Mouse (Mus musculus): ENCODE measurements around the gene Itga5.

Gene Itga5

GRCm38 (mm10) chr15:103339166-103339960 is 27.2 kb downstream of the Itga5 start:
- DNase-seq, result peak; percentile 30

DNA sequence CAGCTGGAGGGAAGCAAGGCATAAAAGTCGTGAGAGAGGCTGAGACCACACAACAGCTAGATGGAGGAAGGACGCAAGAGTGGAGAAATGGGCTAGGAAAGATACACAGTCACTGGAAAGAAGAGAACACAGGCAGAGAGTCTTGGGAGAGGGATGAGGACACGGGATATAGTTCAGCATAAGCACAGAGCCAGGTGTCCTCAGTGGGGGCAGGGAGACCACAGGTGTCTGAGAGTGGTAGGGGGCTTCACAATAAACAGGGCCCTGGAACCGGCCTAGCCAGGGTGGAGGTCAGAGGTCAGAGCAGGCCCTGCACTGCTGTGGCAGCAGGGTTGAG is 27.8 kb downstream of the Itga5 start:
- no peak for DNase-seq

DNA sequence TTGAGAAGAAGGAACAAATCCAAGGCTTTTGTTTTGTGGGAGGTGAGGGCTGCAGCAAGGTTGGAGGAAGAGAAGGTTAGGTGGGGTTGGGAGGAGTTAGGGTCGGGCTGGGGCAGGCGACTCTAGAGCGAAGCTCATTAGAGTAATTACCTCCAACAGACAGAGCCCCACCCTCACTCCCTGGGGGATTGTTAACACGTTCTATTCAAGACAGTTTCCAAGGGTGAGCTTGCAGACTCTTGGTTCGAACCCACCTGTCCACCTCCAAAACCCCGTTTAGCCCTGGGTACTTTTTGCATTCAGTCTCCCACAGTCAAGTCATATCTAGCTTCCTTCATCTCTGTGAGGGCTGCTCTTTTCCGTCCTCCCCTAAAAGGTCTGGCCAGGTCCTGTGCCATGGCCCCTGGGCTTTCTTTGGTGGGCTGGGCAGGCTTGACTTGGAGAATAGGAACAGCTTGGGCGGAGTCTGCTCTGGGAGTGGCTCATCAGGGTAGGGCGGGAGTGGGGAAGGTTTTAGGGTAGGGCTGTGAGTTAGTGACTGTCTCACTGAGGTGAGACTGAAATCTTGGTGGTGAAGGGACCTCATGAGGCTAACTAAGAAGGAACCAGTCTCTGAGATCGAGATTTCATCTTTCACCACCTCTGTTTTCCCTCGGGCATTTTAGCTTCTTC is 29.4 kb downstream of the Itga5 start:
- peak; percentile 1 for DNase-seq

GRCm38 (mm10) chr15:103335488-103336235 is 30.9 kb downstream of the Itga5 start:
- DNase-seq, result no peak

DNA sequence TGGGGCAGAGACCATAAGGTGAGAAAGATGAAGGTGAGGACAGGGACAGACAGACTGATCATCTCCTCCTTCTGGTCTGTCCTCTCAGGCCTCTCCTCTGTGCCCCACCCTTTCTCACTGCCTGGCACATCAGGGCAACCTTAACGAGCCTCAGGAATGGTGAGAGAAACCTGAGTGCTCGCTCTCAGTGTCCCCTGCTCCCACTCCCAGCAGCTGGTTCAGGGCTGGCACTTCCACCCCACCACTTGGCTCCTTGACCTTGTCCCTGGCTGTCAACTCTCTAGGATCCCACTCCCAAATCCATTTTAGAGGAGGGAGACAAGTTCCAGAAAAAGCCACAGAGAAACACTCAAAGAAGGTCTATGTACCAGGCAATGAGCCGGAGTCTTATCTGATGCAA is 31.5 kb downstream of the Itga5 start:
- DNase-seq, result no peak

DNA sequence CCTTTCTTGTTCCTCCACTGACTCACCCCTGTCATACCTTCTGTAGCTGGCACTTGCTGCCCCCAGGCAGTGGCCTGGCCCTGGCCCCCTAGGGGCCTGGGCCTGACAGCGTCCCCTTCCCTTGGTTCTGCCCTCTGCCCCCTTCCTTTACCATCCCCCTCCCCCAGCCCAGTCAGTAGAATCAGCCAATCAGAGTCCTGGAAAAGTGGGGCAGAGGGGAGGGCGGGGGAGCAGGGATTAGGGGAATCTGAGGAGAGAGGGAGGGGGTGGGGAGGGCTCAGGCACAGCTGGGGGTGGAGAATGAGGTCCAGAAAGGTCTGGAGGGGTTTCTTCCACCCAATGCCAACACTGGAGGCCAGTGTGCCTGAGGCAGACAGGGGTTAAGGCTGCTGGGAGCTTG is 32.4 kb downstream of the Itga5 start:
- no peak for DNase-seq

DNA sequence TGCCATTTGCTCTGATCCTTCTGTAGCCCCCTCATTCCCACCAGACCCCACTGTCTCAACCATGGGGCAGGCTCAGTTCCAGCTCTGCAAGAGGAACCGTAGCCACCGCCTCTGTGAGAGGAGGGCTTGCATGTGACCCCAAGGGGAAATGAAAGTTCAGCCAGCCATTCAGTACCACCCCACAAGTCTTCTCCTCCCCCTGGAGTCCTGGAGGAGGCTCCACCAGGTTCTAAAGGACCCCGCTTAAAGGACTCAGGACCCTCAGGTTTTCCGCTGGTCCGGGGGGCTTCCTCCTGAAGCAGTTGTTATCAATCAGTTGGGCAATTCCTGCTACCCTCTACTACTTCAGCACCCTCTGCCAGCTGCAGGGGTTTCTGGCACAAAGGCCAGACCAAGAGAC is 32.8 kb downstream of the Itga5 start:
- no peak for DNase-seq

- no peak for DNase-seq
Observed at GRCm38 (mm10) chr15:103333081-103333615, 33.4 kb downstream of the Itga5 start.

GRCm38 (mm10) chr15:103323455-103324247 is 42.9 kb downstream of the Itga5 start:
- peak; percentile 88 for DNase-seq

DNA sequence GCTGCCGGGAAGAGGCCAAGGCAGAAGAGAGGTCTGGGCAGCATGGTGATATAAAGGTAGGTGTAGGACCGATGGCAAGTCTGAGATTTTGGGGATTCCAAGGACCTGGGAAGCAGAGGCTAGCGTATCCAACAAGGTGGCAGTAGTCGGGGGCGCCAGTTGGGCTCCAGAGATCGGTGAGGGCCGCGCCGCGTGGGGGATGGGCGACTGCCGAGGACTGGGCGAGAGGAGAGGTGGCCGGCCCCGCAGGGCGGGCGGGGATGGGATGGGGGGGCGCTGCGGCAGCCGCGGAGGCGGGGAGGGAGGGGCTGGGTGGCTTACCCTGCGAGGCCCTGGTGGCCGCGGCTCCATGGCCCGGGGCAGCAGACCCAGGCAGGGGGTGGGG is 43.5 kb downstream of the Itga5 start:
- peak; percentile 76 for DNase-seq

- no peak for DNase-seq
Observed at GRCm38 (mm10) chr15:103322396-103322795, 44.2 kb downstream of the Itga5 start.

DNA sequence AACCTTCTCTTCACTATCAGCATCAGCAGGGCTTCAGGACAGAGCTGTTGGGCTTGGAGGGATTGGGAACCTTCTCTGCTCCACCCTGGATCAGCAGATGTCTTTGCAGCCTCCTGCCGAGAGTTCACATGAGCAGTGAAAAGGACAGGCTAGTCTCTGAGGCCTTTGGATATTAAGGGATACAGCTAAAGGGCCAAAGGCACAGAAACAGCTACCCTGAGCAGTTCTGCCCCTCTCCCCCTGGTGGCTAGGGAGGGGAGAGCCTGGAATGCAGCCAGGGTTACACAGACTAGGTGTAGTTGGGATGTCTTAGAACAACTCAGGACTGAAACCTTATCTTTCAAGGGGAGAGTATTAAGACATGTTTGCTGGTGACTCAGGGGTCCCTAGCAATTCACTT is 45.5 kb downstream of the Itga5 start:
- DNase-seq, result no peak

DNA sequence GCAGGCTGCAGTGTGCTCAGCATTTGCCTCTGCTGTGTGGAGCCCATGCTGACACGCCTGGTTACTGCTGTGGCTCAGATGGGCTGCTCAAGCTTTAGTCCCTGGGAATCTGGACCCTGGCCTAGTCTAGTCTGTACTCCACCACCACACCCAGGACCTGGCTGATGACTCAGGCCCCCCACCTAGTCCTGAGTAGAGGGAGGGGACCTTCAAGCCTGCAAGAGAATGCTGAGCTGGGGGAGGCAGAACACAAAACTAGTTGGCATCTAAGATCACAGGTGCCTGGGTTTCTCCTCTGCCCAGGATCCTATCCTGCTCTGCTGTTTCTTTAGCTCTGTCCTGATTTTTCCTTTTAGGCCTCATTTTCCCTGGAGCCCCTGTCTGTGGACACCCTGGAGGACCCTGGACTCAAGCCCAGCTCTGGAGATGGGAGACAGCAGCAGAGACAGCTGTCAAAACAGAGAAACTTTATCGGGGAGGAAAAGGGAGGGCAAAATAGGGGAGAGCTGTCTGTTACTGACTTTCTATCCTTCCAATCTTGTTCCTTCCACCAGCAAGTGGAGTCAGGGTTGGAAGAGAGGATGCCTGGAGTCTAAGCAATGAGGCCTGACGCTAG is 48.3 kb downstream of the Itga5 start:
- no peak for DNase-seq

- no peak for DNase-seq
Observed at GRCm38 (mm10) chr15:103317731-103318130, 48.8 kb downstream of the Itga5 start.

DNA sequence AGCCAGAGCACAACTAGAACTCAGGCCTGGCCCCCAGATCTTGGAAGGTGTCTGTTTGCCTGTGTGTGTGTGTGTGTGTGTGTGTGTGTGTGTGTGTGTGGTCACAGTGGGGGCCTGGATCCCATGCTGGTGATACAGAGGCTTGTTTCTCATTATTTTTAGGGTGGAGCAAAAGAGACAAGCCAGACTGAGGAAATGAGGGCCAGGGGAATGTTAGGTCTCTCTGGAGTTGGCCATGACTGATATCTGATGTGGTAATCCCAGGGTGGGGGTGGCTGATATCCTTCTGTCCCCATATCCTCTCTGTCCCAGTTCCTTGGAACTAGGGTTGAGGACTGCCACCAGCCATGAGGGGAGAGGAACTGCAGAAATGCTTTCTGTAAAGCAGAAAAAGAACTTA is 49.4 kb downstream of the Itga5 start:
- DNase-seq, result no peak

DNA sequence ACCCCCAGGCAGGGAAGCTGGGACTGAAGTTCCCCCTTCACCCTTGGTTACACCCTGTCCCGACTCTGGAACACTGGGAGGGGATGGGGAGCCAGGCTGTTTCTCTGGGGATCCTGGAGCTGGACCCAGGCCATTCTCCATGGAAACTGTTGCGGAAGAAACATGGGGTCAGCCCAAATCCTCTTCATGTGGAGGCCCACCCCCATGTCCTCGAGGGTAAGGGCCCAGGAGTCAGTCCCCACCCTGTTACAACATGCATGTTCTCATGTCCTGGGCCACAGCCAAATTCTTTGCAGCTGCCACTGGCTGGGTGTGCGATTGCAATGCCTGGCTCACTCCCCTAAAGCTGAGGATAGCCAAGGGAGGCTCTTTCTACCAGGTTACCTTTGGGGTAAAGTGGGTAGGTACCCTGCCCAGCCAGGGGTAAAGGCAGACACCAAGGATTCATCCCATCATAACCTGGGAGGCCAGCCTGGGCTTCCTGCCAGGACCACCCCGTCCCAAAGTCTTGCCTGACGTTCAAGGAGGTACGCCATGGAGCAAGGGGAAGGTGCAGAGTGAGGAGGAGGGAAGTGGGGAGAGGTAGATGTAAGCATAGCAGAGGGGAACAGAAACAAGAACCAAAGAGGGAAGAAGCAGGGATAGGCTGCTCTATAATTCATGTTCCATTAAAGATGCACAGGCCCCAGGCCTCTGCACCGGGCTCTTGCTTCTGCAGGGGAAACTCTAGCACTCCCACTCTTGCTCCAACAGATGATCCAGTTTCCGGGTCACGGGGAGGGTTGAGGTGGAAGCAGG is 50.4 kb downstream of the Itga5 start:
- DNase-seq, result no peak

DNA sequence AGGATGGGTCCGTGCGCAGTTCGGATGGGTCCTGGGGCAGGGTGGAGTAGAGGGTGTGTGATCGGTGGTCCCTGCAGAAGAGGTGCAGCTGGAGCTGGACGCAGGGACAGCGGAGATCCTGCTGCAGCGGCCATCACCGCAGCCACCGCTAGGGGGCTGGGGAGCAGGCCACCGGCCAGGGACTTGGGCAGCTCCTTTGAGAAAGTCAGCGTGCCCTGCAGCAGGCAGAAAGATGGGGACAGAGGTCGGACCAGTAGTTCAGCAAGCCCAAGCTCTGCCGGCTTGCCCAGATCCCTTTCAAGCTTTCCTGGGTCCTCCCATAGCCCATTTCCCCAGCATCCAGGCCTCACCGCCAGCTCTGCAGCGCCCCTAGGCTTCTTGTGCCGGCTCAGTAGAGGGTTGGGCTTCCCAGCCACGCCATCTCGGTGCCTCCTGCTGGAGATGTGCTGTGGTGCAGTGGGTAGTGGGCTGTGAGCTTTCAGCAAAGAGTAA is 51.5 kb downstream of the Itga5 start:
- peak; percentile 74 for DNase-seq

- DNase-seq, result no peak
Observed at GRCm38 (mm10) chr15:103314181-103314580, 52.4 kb downstream of the Itga5 start.

DNA sequence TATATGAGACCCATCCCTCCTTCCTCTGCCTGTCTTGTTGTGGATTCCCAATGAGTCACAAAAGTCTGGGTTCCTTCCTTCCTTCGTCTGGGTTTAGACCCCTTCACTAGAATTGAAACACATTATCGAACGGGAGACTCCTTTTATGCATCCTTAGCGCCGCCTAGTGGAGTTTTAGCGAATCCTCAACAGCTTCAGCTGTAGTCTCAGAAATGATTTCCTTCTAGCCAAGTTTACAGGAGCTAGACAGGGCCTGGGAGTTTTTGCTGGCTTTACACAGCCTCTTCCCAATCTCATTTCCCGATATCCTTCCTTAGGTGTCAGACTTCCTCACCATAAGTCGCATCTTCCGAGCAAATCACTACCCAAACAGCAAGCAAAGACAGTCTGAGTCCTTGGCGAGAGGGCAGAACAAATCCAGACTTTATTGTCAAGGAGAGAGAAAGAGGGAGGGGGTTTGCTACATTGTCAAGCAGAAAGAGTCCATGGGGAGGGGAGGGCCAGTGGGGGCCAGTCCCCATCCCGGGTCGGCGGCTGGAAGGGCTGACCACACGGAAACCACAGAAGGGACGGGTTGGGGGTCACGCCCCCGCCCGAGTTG is 53.0 kb downstream of the Itga5 start:
- DNase-seq, result no peak

DNA sequence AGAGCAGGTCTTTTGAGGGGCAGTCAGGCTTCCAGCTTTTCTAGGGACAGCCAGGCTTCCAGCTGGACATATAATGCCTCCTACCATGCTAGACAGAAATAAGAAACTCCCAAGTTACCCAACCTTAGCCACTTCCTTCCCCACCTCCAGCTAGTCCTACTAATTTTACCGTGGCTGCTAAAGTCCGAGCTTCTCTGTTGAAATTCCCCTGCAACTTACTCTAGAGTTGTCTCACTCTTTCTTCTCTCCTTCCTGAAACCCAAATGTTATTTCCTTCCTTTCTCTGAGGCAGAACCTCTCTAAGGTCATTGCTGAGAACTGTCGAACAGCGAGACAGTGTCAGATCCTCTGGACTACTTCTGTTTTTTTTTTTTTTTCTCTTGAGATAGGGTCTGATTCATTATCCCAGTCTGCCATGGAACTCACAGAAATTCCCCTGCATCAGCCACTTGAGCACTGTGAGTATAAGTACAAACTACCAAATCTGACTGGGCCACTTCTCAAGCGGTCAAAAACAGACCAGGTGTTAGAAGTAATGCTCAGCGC is 56.1 kb downstream of the Itga5 start, which contains the start of gene Gpr84:
Gene Gpr84 (minus strand): TSS at position 248 of the 546 bp plus-strand sequence.
- no peak for DNase-seq

Data from right cerebral cortex, postnatal 4 days (tissue).